Mouse (Mus musculus) retina, postnatal 1 day (tissue): ENCODE measurements at regions not wholly inside any gene's neighbourhood (a gene's known extent, or its start where the extent isn't known, plus 50 kb on each side); places are given as distances from the start of the nearest gene placed in this dataset.
"Not testable (repeated sequence)": the region's sequence is repeated elsewhere in the genome, so short reads cannot be mapped to it uniquely, and the experiment has no call there.

ENCODE experiments used
- DNase-seq: peaks from one replicate; pipeline ENCODE4 v3.0.0-alpha.2; 2012

DNA sequence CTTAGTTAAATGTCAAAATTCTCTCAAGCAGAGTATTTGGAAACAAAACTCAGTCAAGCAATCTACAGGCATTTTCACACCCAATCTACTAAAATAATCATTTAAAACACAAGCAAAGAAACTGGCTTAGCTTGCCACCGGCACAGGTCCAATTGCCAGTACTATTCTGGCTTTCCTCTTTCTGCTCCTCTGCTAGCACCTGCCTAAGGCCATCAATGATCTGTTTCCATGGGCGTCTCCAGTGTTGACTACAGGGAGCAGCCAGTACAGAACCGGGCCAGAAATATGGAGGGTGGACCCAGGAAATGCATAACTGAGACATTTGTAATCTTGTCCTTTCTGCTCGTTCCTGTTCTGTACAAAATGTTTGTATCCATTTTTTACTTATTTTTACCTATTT, 96.4 kb upstream of the C6 start:
- no peak for DNase-seq

DNA sequence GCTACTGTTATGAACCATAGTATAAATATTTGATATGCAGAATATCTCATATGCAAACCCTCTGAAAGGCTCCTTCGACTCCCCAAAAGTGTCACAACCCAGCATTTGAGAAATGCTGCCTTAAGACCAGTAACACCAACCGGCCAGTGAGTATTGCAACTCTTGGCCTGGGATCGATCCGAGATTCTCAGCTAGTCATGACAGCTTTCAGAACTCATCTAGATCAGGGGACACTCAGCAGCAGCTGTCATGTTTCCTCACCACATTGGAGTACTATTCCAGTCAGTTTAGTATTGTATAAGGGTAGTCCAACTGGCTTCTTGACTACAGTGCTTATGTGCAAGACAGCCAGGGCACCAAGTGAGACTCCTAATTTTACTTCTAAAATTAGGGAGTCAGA, 85.3 kb upstream of the C6 start:
- DNase-seq, result no peak

GRCm38 (mm10) chr15:4642859-4643258, 84.1 kb upstream of the C6 start:
- no peak for DNase-seq

DNA sequence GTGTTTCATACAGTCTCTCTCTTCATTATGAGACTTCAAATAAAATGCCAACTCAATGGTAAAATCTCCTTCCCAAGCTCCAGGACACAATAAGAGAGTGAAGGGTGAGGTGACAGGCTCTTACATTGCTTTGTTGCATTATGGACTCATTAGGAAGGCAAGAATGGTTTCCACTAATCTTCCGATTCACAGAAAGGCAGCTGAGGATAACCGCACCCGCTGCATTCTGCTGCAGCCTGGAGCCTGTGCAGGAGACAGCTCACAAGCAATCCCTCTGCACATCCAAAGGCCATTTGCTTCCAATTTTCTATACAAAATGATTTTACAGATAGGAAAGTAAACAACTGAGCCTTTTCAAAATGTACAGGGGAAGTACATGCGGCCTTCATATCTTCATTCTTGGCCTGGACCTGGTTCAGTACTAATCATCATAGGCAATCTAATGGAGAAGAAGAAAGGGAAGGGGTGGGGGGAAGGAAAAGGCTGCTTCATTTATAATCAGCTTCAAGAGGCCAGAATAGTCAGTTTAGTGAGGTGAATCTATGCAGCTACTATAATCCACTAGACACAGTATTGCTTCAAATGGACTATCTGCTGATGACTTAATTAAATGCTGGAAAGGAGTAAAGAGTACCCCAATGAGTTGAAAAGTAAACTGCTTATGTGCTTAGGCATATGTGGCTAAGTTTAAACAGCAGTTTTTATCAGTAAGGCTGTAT, 82.9 kb upstream of the C6 start:
- peak; percentile 17 for DNase-seq

GRCm38 (mm10) chr15:4648626-4649025, 78.3 kb upstream of the C6 start:
- DNase-seq, result no peak

GRCm38 (mm10) chr15:4653706-4654105, 73.3 kb upstream of the C6 start:
- no peak for DNase-seq

DNA sequence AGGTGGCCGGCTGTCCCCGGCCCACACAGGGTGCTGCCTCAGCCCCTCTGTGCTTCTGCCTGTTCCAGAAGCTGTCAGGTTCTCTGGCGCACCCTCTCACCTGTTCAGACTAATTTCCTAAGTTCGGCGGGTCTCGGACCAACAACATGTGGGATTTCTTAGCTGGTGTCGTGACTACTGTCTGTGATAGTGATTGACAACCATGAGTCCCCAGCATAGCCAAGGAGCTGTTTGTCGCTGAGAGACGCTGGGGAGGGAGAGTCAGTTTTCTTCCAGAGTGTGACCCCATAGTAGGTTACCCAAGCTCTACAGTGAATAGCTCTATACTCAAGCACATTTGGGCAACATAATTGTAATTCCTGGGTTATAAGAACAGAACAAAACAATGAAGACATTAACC, 54.1 kb upstream of the C6 start:
- not testable (repeated sequence) for DNase-seq
